Mouse (Mus musculus) regulatory T cell (primary cell): ENCODE results near the gene Usp28.

Source experiments
- in situ Hi-C: fragments of 300-600 bp; cut with MboI, MseI; formaldehyde crosslinking; loops from one replicate; pipeline ENCODE4 v1.15.1; 2025; ENCODE audit warnings: high pct_unique_total_duplicates

Usp28 gene

DNA sequence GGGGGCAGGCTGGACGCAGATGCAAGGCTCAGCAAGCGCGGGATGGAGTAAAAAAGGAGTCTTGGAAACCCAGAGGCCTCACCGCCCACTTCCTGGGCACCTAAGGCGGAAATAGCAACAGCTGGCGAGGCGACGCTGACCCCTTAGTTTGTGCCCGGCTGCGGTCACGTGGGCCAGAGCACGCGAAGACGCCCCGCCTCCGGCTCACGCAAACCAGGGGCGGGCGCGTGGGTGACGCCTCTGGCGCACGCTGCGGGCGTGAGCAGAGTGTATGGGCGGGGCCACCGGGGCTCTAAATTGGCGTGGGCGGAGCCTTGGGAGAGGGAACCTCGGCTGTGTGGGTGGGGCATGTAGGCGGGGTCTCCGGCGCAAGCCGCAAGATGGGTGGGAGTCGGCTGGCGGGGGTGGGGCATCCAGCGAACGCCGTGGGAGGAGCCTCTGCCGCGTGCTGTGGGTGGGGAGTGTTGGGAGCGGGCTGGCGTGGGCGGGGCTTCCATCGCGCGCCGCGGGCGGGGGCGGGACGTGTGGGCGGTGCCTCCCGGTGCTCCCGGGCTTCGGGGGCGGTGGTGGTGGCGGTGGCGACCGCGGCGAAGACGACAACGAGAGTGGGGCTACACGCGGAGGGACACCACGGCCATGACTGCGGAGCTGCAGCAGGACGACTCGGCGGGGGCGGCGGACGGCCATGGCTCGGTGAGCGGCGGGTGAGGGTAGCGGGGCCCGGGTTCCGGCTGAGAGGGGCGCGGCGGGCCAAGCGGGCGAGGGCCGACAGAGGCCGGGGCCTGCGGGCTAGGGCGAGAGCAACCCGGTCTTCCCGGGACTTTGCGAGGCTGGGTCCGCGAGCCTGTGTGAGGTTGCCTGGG is at the start of gene Usp28:
Gene Usp28 (plus strand): TSS at position 531 of the 863 bp plus-strand sequence.
- in situ Hi-C loops = loop anchor here (10.0 kb wide), 2 partner anchors 480 to 1550 kb away; no protein-coding TSS in a partner anchor

DNA sequence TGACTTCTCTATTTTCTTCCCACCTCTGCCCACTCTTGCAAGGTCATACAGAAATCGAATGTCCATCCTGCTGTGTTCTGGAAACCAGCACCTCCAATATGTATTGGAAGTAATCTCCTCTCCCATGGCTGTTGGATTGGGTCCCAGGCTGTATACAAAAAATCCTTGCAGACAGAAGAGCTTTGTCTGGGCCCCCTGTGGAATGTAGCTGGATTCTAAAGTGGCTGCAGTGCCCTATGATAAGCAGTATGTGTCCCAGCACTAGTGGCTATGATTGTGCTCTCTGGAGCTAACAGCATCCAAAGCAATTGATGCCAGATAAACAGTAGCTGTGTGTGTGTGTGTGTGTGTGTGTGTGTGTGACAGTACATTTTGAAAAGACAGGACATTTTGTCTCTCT is 42.8 kb upstream of the Usp28 start:
- in situ Hi-C loops = no loop called here

DNA sequence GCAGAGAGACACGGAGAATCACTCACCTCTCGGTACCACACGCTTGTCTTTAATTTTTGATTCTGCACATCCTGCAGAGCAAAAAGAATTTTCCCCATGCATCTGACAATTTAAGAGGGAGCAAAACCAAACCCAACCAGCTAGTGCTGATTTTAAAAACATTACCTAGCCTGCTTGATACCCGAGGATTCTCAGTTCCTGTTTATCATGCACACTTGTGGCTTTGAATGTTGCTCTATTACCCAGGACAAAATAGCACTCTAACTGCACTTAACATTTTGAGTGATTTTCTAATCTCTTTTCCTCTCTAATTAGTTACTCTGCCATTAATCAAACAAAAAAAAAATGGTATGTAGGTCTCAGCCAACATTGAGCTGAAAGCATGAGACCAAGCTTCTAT is 37.6 kb upstream of the Usp28 start:
- in situ Hi-C loops = no loop called here

DNA sequence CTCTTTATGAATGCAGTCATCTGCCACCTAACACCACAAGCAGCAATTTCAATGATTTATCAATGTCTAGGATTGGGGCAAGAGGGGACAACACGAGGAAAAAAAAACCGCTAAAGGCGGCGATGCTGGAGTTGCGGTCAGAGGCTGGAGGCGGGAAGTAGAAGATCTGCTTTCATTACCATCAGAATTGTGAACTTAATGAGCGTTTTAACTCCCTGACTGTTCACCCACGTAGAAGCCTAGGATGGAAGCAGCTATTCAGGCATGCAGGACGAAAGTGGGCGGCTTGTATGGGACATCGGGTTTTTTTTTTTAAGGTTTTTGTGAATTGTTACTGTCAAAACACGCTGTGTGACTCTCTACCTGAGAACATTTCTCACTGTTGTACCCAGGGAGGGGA is 23.9 kb upstream of the Usp28 start:
- in situ Hi-C loops = loop anchor here (10.0 kb wide), 1 partner anchor 317 kb away; no protein-coding TSS in a partner anchor

DNA sequence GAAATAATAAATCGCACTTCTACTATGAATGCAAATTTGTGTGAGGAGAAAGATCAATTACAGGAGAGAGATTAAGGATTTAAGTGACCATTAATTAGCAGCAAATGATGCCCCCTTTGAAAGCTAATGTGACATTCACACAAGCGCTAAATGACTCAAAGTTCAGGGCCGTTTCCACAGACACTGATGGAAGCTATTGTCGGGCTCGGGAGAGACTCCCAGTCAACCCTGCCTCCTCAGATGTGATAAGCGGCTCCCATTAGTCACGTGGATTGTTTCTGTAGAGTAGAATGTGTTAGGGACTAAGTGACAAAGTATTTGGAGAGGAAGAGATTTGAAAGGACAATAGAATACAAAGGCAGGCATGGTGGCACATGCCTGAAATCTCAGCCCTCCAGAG is 23.0 kb upstream of the Usp28 start:
- in situ Hi-C loops = loop anchor here (10.0 kb wide), 1 partner anchor 317 kb away; no protein-coding TSS in a partner anchor

DNA sequence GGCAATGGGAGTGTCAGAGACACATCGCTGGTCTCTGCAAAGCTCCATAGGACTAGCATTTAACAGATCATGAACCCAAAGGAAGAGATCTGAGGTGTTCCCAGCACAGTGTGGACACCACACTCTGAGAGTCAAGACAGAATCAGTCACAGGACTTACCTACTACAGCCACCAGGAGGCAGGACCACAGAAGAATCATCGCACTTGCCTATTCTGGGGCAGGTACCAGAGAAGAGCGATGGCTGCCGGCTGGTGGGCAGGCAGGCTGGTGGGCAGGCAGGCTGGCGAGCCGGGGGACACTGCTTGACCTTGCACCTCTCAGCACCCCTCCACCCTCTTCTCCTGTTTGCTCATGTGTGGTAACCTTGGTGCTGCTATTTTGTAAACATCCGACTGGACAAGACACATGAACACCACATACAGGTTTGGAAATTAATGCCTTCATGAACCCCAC is 20.6 kb upstream of the Usp28 start, which contains the start of gene Htr3b:
Gene Htr3b (minus strand): TSS at position 404 of the 454 bp plus-strand sequence.
- in situ Hi-C loops = loop anchor here (10.0 kb wide), 1 partner anchor 320 kb away; no protein-coding TSS in a partner anchor

DNA sequence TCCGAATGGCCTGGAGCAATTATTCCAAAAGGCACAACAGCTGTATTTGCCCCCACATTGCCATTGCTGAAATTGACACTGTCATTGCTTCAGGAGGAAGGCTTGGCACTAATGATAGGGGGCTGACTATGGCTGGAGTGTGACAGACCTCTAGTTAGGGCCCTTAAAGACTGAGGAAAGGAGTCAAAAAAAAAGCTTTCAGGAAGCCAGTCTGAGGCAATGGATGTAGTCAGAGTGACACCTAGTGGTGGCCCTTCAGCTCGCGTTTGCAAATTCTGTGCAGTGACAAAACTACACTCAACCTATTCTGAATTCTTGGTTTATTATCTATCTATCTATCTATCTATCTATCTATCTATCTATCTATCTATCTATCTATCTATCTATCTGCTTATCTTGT is 12.7 kb upstream of the Usp28 start:
- in situ Hi-C loops = no loop called here

DNA sequence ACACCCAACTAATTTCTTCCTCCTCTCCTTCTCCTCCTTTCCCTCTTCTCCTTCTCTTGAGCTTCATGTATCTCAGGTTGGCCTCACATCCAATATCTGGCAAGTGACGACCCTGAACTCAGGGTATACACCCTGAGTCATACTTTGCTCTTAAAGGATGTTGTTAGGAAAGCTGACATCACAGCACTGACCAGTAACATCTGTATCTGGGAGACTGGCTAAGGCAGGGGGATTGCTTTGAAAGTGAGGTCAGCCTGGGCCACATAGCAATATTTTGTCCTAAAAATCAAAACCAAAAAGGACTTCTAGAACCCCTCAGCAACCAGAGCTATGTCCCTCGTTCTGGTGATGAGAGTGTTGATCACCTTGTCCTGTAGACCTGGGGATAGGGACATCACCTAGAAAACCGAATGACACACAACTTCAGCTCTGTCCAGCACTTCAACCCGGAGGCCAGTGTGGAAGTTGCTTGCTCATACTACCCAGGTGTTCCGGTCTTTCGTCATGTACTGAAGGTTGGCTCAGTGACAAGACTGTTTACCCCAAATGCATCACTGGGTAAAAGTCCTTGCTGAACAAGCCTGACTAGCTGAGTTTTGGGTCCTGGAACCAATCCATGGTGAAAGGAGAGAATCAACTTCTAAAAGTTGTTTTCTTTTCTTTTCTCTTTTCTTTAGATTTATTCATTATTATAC is 8.4 kb upstream of the Usp28 start:
- in situ Hi-C loops = no loop called here

DNA sequence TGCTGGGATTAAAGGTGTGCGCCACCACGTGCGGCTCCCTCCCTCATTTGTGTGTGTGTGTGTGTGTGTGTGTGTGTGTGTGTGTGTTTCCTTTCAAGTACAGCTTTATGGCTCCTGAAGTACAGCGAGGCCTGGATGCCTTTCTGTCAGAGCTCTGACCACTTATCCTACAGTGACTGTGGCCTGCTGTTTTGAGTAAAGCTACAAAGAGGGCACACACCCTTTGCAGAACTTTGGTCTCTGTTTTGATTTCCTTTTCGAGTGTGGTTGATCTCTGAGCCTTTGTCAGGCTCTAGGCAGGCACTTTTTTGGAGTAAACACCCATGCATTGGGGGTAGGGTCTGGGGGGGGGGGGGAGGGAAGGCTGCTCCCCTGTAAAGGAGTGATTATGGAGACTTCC is 4.8 kb upstream of the Usp28 start:
- in situ Hi-C loops = loop anchor here (10.0 kb wide), 2 partner anchors 476 to 1554 kb away; no protein-coding TSS in a partner anchor

DNA sequence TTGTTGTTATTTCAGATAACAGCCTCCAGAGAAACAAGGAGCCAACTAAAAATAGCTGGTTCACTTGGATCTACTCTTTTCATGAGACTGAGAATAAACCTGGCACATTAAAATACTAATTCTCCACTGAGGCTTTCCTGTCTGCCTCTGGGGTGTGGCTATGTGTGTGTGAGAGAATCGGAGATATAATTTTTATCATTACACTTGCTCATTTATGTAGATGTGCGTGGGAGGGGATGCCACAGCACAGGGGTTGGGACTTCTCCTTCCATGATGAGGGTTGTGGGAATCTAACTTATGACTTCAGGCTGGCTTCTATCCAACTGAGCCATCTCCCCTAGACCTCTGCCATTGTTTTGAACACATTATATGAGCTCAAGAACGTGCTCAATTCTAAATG is 4.4 kb upstream of the Usp28 start:
- in situ Hi-C loops = loop anchor here (10.0 kb wide), 2 partner anchors 476 to 1554 kb away; no protein-coding TSS in a partner anchor

DNA sequence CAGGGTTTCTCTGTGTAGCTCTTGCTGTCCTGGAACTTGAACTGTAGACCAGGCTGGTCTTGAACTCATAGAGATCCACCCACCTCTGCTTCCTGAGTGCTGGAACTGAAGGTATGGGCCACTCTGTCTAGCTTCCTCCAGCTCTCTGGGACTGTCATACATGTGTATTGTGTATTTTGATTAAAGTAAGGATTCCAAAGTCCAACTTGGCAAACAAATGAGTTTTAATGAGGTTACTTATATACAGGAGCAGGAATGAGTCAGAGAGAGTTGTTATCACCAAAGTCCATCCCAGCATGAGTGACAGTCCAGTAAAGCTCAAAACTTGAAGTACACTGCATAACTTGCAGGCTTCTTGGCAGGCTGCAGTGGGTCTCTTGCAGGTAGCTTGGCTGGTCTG is 3.3 kb upstream of the Usp28 start:
- in situ Hi-C loops = loop anchor here (10.0 kb wide), 2 partner anchors 477 to 1553 kb away; no protein-coding TSS in a partner anchor

DNA sequence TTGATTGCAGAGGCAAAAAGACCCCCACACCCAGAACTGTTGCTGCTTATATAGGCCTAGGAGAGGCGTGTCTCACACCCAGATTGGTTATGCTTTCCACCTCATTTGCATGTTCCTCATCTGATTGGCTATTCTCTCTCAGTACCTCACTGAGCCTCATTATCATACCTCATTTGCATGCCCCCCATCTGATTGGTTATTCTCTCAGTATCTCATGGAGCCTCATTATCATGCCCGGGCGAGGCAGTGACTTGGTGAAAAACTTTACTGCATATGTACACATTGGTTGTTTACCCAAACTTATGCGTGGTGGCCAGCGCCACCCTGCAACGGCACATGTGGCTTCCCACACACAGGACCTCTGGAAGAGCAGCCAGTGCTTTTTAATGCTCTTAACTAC is 1.4 kb upstream of the Usp28 start:
- in situ Hi-C loops = loop anchor here (10.0 kb wide), 2 partner anchors 479 to 1551 kb away; no protein-coding TSS in a partner anchor

DNA sequence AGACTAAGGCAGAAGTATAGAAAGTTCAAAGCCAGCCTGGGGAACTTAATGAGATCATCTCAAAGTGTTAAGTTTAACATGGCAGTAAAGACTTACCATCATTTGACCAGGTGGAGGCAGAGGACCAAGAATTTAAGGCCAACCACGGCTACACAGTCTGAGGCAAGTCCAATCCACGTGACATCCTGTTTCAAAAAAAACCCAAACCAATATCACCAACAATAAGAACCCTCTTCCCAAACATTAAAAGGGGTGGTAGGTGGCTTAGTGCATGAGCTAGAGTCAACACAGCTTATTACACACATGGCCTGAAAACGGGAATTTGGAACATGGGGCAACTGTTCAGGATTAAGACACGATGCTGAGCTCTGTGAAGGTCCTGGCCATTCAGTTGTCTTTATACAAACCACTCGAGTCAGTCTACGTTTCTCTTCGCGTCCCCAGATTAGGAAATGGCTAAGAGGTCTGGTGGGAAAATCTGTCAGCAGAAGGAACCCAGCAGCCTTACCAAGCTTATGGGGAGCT is 793 bp upstream of the Usp28 start:
- in situ Hi-C loops = loop anchor here (10.0 kb wide), 2 partner anchors 480 to 1550 kb away; no protein-coding TSS in a partner anchor

DNA sequence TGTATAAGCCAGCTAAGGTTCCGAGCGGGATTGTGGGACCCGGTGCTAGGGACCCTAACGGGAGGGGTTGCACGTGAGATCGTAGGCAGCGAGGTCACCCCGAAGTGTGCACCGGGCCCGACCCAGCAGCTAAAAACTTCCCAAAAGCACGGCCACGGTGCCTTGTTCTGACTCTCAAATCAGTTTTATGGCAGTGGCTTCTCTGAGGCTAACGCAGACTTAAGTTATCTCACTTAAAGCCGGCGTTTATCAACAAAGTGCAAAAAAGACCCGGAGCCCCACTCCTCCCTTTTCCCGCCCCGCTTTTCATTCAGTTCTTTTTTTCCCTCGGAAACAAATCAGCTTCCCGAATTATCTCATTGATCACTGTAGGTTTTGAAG is 523 bp downstream of the Usp28 start:
- in situ Hi-C loops = loop anchor here (10.0 kb wide), 2 partner anchors 481 to 1549 kb away; no protein-coding TSS in a partner anchor

DNA sequence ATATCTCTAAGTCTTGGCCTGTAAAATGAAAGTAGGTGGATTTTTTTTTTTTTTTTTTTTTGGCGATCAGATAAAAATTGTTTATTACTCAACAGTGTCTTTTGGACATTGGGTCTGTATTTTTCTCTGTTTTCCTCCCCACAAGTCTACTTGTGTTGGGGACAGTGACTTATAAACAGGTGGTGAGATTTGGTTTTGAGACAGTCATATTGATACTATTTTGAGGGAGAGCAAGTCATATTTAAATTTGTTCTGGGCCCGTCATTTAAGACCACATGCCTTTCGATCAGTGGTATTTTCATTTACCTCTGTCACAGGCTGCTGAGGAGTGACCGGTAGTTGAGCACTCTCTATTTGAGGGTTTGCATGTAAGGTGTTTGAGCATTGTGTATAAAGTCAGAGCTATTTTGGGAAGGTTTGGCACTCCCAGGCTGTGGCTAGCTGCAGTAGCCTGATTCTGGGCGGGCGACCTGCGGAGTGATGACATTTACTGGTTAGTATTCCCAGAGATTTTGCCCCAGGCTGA is 1.5 kb downstream of the Usp28 start:
- in situ Hi-C loops = loop anchor here (10.0 kb wide), 2 partner anchors 482 to 1548 kb away; no protein-coding TSS in a partner anchor

DNA sequence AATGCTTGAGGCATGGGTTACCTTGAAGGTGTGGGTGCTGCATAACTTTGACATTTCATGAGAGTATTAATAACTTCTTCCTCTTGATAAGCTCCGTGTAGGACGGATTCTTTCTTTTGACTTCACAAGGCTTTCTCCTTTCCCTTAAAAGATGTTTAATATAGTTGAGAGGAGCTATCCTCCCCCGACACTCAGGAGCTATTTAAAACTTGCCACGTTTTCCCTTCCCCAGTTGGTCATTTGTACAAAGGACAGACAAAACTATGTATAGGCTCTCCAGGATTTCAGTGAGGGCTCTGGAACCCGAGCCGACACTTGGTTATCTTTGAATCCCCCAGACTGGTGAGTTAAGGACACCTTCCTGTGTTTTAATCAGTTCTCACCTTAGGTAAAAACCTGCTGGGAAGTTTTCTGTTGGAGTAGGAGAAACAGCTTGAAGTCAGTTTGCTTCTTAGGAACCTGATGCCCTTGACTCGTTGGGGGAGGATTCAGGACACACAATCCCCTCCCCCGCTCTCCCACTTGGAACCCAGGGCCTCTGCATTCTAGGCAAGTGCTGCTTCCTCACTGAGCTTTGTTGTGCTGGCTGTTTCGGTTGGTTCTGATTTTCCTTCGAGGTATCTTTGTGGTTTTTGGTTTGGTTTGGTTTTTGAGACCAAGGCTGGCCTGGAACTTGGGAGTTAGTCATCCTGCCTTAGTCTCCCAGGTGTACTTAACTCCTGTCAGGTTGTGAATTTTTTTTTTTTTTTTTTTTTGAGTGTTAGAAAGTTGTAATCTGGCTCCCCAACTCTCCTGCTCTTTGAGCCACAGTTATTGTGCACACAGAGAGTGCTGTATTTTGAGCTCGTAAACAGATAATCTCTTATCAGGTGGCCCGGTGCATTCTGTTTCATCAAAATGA is 2.3 kb downstream of the Usp28 start:
- in situ Hi-C loops = loop anchor here (10.0 kb wide), 2 partner anchors 483 to 1547 kb away; no protein-coding TSS in a partner anchor

DNA sequence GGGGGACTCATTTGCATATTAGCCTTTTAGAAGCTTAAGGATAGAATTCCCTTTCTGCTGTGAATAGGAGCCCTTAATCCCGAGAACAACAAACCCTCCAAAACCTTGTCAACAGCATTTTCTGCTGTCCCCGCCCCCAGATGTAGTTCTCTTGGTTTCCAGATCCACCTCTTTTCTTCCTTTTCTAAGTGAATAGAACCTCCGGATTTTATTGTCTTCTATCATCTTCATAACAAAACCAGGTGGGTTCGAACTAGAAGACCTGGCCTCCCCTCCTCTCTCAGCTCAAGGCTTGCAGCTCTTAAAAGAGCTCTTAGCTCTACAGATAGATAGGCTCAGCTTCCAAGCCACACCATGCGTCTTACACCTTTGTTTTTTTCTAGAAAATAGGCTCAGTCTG is 6.5 kb downstream of the Usp28 start:
- in situ Hi-C loops = loop anchor here (5.0 kb wide), 1 partner anchor 61 kb away; no protein-coding TSS in a partner anchor

DNA sequence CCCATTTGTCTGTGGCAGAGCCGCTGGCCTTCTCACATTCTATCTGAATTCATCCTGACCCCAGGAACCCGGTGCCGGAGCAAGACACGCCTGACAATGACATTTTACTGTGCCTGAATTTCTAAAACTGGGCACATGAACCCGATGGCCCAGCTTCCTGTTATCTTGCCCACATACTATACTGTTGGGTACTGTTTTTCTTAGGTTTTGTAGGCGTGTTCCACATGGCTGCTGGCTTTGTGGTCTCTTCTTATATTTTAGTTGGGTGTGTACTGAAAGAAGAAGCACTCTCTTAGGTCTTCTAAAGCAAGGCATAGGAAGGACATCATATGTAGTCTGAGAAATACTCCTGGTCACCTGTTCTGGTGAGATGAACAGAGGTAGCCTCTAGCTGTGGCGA is 9.6 kb downstream of the Usp28 start:
- in situ Hi-C loops = loop anchor here (5.0 kb wide), 1 partner anchor 58 kb away; no protein-coding TSS in a partner anchor

DNA sequence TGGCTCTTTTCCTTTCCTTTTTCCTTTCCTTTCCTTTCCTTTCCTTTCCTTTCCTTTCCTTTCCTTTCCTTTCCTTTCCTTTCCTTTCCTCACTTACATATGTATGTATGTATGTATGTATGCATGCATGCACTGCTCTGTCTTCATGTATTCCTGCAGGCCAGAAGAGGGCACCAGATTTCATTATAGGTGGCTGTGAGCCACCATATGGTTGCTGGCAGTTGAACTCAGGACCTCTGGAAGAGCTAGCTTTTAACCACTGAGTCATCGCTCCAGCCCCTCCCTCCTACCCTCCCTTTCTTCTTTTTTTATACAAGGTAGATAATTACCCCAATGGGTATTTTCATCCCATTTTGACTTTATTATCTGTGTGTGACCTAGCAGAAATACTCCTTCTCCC is 10.6 kb downstream of the Usp28 start:
- in situ Hi-C loops = no loop called here

DNA sequence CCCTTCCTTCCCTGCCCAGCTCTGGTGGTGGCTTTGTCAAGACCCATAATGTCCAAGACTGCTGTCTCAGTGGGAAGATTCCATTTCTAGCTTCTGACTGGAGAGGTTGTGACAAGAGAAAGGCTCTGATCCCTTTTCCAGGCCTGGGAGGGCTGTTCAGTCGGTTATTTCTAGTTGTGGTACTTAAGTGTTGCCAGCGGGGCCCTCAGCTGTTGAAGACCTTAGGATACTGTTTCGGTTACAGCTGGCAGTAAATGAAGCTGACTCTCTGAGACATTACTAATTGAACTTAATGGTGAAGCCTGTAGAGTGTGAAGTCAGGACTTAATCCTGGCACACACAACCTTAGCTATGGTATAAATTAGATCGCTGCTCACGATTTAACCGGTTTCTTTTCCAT is 14.1 kb downstream of the Usp28 start:
- in situ Hi-C loops = no loop called here
